Mouse (Mus musculus): ENCODE measurements at regions not wholly inside any gene's neighbourhood (a gene's known extent, or its start where the extent isn't known, plus 50 kb on each side); places are given as distances from the start of the nearest gene placed in this dataset.
A peak's percentile ranks its signal among the peaks of the same experiment; 100 is the strongest.
"Not testable (repeated sequence)": the region's sequence is repeated elsewhere in the genome, so short reads cannot be mapped to it uniquely, and the experiment has no call there.

- DNase-seq (ENCODE audit: inconsistent ontology term), result no peak
These were observed 943.7 kb upstream of the Prmt6 start for GRCm38 (mm10) chr3:111194541-111194940.

- no peak for DNase-seq (ENCODE audit: inconsistent ontology term)
These were observed 915.9 kb upstream of the Prmt6 start for GRCm38 (mm10) chr3:111166698-111167097.

GRCm38 (mm10) chr3:111141196-111141595 is 890.4 kb upstream of the Prmt6 start:
- not testable (repeated sequence) for DNase-seq (ENCODE audit: inconsistent ontology term)

DNA sequence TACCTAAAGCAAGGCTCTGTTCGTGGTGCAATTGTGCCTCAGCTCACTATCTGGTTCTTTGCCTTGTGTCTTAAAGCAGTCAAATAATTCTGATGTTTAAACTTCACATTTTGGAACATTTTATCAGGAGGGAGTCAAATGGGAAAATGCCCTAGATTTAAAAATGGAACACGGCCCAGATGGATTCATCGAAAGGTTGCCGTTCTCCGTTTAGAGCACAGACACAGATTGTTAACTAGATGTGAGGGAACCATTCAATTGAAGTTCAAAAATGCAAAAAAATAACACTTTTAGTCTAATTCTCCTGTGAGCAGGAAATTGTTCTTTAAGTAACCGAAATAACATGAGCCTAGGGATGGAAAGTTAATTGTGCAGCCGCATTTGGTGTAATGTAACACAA is 858.2 kb upstream of the Prmt6 start:
- DNase-seq (ENCODE audit: inconsistent ontology term), result no peak

GRCm38 (mm10) chr3:111102646-111103045 is 851.8 kb upstream of the Prmt6 start:
- peak; percentile 68 for DNase-seq (ENCODE audit: inconsistent ontology term)

GRCm38 (mm10) chr3:111074311-111074710 is 823.5 kb upstream of the Prmt6 start:
- no peak for DNase-seq (ENCODE audit: inconsistent ontology term)

GRCm38 (mm10) chr3:111070301-111070700 is 819.5 kb upstream of the Prmt6 start:
- DNase-seq (ENCODE audit: inconsistent ontology term), result no peak

DNA sequence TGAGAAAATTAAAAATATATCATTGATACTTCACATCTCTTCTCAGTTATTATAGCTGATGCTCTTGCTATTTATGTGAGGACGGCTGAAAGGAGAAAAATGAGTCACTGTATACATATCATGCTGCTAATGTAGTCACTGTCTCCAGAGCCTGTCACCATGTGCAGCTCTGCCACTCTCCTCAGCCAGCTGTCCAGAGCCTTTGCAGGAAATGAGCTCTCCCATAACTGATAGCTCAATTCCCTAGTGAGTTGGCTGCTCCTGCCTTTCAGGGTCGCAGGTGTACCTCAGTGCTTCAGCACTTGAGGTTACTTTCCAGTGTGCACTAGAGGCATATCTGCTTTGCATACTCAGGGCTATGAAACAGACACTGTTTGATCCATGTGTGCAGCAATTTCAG is 819.0 kb upstream of the Prmt6 start:
- no peak for DNase-seq (ENCODE audit: inconsistent ontology term)

- peak; percentile 11 for DNase-seq (ENCODE audit: inconsistent ontology term)
These were observed 818.4 kb upstream of the Prmt6 start for GRCm38 (mm10) chr3:111069156-111069555.

GRCm38 (mm10) chr3:111049638-111050037 is 798.8 kb upstream of the Prmt6 start:
- DNase-seq (ENCODE audit: inconsistent ontology term), result no peak

Data from Muller cell, postnatal 12 days (primary cell).